Mouse (Mus musculus): Measurements from ENCODE around the gene Flvcr2.

Flvcr2 gene

DNA sequence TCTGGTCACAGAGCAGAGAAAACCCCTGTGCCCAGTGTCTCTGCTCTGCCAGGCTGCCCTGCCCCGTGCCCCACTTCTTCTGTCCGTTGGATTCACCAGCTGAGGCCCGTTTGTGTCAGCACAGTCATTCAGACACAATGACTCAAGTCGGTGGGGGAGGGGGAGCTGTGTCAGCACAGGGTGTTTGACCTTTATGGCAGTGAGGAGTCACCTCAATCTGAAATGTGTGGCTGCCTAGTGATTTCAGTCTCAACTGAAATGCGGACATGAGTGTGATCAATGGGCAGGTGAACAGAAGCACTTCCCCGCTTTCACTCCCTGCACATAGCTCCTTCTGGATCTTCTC lies 16.4 kb upstream of the Flvcr2 start:
- no peak for DNase-seq (ENCODE audit: low spot score)

DNA sequence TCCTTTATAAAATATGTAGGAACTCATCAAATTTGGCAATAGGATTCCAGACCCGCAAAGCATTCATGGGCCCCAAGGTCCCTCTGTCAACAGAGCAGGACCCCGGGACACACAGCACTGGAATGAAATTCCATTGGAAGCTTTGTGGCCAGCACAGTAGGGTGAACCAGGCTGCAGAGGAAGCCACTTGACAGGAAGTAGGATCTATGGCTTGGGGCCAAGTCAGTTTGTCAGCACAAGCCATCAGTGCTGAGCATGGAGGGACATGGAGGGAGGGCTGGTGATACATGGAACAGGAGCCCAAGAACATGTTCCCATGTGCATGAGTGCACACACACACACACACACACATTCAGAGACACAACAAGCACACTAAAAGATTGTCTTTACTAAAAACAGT lies 10.1 kb upstream of the Flvcr2 start:
- DNase-seq (ENCODE audit: low spot score): no peak

DNA sequence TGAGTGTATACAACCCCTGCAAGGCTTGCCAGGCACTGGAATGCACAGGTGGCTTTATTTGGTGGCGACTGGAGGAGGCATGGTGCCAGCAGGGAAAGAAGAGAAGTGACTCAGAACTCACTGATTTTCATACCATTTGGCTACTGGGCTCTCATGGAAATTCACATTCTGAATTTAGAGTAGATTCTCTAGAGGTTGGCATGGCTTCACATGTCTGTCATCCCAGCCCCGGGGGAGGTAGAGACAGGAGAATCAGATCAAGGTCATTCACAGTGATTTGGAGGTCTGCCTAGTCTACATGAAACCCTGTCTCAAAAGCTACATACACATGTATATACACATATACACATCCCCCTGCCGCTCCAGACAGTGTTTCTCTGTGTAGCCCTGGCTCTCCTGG lies 9.4 kb upstream of the Flvcr2 start:
- no peak for DNase-seq (ENCODE audit: low spot score)

DNA sequence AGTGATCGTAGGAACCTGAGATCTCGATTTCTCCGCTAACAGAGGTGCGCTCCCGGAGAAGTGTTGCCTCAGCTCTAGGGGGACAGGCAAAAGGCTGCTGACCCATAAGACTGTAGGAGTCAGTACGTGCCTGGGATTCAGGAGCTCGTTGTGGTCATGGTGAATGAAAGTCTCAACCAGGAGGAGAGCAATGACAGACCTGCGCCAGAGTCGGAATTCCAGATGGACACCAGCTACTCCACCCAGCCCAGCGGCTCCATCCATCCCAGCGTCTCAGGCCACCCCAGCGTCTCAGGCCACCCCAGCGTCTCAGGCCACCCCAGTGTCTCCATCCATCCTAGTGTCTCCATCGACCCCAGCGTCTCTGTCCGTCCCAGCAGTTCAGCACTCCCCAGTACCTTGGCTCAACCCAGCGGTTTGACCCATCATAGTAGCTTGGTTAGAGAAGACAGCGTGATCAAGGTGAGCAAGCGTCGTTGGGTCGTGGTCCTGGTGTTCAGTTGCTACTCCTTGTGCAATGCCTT lies 419 bp downstream of the Flvcr2 start:
- no peak for DNase-seq (ENCODE audit: low spot score)

DNA sequence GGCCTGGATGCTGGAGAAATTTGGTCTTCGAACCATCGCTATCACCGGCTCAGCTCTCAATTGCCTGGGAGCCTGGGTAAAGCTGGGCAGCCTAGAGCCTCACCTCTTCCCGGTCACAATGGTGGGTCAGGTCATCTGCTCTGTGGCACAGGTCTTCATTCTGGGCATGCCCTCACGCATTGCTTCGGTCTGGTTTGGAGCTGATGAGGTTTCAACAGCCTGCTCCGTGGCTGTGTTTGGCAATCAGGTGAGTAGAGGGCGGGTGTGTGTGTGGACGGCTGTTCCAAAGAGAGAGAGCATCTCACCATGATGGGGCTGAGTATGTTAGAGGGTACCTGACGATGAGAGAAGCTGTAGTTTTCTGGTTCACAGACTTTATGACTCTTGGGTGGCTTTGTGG lies 1.0 kb downstream of the Flvcr2 start:
- DNase-seq (ENCODE audit: low spot score): no peak

DNA sequence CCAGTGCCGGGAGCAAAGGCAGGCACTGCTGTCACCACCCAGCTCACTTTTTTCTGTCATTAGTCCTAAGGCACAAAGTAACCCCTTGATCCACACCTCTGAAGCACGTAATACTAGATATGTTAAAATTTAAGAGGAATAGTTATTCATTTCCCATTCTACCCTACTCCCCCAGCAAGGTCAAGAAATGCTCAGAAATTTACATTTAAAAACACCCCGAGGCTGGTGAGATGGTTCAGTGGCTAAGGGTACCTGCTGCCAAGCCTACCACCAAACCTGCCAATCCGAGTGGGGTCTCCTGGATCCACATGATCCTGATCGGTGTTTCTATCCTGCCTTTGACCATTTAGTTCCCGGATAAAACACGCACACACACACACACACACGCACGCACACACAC lies 3.5 kb downstream of the Flvcr2 start:
- DNase-seq (ENCODE audit: low spot score): no peak

DNA sequence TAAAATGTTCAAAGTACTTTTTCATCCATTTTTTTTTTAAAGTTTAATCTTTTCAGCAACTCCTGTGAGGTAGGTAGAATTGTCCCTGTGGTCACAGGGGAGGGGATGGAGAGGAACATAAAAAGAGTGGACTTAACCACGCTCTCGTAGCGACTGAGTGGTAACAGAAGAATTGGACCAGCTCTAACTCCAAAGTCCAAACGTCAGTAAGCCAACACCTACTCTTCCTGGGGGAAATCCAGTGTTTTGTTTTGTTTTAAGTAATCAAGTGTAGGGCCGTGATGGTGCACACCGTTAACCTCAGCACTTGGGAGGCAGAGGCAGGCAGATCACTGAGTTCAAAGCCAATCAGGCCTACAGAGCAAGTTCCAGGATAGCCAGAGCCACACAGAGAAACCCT lies 5.8 kb downstream of the Flvcr2 start:
- no peak for DNase-seq (ENCODE audit: low spot score)

DNA sequence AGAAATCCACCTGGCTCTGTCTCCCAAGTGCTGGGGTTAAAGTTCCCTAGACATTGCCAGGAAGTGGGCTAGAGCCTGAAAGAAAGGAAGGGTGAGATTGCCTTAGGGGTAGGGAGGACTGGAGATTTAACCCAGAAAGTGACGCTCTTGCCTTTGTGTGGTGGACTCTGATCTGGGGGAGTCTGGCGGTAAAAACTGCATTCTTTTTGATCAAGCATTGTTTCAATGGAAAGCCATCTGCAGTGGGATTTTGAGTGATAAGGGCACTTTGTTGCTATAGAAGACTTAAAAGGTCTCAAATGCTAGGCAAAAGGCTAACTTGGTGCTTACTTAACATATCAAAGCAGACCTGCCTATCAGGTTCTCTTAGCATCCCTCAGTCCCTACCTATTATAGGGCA lies 6.9 kb downstream of the Flvcr2 start:
- DNase-seq (ENCODE audit: low spot score): no peak

DNA sequence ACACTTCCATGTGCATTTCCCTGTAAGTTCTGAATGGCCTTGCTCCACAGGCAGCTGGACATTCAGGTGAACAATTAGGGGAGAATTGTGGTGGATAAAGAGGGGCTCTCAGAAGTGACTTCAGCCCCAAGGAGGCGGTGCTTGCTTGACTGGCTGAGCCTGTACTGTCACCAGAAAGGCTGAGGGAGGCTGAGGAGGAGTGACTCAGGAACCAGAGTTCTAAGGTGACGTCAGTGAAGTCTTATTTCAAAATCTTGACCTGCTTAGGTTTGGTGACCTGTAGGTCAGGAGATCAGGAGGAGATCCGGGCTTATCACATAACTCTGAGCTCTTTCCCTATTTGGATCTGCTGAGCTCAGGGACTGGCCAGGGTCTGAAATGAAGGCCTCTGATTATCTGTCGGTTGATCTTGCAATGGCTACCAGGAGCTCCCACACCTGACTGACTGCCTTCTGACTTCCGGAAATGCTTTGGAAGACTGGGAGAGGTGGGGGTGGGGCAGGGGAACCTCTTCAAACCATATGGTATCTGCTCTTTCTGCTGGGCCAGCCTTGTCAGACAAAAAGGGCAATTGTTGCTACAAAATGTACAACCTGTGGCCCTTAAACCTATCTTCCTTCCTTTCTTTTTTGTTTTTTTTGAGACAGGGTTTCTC lies 8.4 kb downstream of the Flvcr2 start:
- DNase-seq (ENCODE audit: low spot score): no peak

DNA sequence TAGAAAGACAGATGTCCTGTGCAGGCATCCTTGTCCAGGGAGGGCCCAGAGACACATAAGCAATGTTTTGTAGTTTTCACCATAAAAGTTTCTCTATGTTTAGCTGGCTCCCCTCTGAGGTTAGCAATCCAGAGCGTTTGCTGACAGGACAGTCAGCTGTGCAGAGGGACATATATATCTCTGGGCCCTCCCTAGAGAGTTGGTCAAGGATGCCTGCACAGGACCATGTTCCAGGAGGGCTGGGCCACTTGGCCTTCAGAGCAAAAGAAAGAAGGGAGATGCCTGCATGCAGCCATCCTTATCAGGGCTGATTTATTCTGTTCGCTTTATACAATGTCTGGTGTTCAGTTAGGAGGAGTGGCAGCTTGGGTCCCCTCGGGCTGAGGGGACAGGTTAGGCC lies 10.1 kb downstream of the Flvcr2 start:
- DNase-seq (ENCODE audit: low spot score): no peak

DNA sequence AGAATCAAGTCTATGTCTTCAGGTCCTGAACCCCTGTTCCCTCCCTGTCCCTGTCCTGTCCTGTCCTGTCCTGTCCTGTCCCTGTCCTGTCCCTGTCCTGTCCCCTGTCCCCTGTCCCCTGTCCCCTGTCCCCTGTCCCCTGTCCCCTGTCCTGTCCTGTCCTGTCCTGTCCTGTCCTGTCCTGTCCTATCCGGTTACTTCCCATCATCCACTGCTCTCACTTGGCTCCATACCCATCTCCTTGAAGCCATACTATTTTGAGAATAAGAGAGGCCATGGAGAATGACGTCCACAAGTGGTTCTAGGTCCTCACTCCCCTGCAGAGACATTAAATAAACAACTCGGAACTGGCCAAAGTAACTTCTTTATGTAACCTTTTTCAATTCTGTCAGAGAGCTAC lies 10.7 kb downstream of the Flvcr2 start:
- no peak for DNase-seq (ENCODE audit: low spot score)

DNA sequence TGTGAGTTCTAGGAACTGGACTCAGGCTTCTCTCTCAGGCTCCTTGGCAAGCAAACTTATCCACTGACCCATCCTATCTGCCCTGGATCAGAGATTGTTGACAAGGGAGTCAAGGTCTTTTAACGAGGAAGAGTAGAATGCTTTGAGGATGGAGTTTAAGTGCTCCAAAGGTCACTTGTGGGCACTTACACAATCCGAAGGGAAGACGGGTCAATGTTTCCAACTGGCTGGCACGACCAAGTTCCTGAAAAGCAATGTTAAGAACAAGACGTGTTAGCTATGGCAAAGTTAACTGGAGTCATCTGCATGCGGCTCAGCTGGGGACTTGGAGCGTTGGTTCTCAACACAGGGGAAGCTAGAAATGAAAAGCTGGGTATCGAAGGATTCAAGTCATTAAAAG lies 12.4 kb downstream of the Flvcr2 start:
- DNase-seq (ENCODE audit: low spot score): no peak

DNA sequence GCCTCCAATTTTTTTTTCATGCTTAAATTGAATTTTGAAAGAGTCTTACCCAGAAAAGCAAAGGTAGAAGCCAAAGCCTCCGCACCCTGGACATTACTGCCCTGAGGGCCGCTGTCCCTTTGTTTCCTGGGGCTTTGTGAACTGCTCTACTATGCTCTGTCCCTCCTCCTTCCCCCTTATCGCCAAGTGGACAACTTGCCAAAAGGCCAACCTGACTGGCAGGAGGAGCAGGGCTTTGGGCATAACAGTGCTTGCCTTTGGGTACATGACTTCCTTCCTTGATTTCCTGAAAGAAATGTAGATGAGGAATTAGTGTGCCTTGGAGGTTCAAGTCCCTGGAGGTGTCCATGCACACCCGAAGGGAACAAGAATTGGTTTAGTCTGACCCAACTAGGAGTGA lies 15.1 kb downstream of the Flvcr2 start:
- no peak for DNase-seq (ENCODE audit: low spot score)

DNA sequence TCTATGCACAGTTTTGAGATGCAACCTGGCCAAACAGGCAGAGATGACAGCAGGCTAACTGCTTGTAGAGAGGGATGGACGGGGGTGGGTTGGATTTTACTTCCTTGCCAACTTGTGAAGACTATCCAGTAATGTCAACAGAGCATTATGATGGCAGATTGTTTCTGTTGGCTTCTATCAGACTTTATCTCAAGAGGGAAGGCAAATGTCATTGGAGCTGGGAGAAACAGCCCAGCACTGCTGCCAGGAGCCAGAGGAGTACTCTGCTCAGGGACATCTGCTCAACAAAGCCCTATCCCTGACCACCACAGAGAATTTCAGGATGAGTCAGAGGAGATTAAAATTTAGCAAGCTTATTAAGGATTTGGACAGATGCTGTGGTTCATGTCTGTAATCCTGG lies 18.3 kb downstream of the Flvcr2 start:
- DNase-seq (ENCODE audit: low spot score): peak; percentile 22

DNA sequence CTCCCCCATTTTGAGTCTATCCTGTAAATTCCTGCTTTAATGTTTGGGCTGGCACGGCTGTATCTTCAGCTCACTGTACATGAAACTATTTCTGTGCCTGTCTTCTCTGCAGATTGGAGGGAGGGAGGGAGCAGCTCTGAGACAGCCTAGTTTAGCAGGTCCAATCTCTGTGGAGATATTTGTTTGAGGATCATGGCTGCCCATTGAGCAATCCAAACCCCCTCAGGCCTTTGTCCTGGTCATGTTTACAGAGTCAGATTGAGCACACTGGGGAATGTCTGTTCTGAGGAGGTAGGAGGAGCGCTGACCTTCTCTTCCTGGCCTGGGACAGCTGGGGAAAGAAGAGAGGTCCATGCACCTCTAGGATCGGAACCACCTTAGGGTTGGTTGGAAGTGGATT lies 19.9 kb downstream of the Flvcr2 start:
- DNase-seq (ENCODE audit: low spot score): no peak

DNA sequence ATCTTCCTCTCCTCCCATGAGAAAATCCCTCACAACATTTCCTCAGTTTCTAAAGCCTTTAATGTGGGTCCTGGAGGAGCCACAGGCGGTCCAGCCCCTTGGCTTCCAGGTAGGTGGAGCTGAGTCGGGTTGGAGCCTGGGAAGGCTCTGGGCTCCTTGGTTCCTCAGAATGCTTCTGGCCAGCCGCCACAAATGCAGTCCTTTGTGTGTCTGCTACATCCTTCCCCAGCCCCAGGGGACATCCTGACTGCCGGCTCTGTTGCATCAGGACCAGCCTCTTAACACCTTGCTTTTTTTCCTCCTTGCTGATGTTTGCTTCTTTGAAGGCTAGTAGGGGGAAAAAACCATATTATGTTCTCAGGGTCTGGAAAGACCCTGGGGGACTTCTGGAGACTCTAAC lies 21.4 kb downstream of the Flvcr2 start:
- peak; percentile 29 for DNase-seq (ENCODE audit: low spot score)

DNA sequence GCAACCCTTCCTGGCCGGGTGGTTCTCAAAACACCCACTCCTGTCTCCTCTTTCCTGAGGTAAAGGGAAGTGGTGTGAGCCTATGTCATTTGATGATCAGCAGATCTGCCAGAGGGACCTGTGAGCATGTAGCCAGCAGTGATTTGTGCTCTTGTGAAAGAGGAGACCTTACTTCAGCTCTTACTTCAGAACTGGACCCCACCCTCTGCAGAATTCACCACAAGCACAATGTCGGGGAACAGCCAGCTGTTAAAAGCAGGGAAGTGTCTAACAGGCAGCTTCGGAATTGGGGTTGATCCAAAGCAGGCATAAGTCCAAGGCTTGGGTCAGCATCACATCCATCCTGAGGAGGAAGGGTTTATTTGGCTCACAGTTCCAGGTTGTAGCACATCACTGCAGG lies 25.0 kb downstream of the Flvcr2 start:
- no peak for DNase-seq (ENCODE audit: low spot score)

DNA sequence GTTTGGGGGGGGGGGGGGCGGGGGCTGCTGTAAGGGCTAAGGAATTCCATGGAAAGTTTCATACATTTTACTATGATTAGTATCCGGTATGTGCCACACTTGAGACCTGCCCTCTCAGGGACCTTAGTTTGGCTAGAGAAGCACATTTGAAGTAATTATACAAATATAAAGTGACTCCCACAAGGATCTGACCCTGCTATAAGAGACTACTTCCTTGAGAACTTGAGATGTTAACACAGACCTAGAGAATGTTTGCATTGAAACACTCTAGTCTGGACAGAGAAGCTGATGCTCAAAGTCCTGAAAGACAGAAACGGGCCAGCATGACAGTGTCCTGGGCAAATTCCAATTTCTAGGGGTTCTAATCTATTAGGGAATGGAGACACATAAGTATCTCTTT lies 32.6 kb downstream of the Flvcr2 start:
- DNase-seq (ENCODE audit: low spot score): no peak

DNA sequence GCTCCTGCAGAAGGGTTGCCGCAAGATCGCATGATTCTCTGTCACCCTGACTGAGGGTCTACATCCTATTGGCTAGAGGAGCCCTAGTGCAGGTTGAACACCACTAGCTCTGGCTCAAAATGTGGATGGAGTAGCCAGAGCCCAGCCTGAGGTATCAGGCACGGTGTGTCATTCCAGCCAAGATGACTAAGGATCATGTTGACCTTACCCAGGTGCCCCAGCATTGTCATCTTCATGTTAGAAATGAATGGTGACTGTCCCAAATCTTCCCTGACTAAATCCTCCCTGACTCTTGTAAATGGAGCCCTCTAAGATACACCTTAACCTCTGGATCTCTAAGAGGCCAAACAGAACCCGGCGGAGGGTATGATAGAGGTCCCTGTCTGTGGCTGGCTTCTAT lies 33.4 kb downstream of the Flvcr2 start:
- DNase-seq (ENCODE audit: low spot score): no peak

DNA sequence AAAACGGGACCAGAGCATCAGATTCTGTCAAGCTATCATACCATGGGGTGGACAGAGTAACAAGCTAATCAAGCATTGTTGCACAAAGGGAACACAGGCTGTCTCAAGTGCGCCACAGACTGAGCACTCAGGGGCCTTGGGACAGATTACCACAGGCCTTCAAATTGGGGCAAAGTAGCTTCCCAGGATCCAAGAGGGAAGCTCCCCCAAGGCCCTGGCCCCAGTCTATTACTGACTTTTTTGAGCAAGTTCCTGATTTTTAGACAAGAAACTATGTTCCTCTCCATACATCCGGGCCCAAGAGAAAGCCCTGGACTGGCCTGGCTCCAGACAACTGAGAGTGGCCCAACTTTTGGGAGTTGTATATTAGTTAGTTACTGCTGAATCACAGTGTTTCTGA lies 35.3 kb downstream of the Flvcr2 start:
- DNase-seq (ENCODE audit: low spot score): no peak

DNA sequence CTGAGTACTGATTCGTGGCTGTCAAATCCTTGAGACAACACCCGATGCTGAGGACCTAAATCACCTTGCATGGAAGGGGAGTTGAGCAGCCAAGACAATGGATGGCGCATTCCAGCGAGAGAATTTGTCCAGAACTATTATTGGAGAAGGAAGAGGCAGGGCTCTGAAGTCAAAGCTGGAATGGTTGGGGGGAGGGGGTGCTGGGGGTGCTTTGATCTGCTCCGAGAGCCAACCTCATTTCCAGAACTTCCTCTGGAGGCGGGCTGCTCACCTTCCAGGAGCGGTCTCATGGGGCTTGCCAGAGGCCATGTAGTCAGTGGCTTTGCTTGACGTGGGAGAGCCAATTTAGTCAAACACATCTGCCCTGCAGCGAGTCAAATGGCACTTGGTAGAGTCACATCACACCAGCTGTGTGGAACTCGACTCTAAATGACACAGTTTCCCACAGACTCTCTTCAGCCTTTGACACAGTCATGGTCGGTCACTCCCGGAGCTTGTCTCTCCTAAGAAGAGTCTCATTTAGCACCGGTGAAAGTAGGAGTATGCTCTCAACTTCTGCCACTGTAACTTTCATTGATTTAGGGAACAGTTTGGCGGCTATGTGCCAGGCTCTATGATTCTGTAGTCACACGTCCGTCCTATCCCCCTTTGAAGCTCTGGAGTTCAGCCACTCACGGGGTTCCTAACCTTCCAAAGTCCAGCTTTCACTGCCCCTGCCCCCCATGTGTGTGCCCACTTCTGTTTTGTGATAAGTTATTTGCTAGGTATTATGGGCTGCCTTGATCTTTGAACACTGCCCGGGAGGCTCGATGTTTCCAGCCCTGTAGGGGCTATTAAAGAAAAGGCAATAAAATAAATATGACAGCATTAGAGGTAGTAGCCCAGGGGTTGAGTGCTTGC lies 38.8 kb downstream of the Flvcr2 start:
- DNase-seq (ENCODE audit: low spot score): no peak

DNA sequence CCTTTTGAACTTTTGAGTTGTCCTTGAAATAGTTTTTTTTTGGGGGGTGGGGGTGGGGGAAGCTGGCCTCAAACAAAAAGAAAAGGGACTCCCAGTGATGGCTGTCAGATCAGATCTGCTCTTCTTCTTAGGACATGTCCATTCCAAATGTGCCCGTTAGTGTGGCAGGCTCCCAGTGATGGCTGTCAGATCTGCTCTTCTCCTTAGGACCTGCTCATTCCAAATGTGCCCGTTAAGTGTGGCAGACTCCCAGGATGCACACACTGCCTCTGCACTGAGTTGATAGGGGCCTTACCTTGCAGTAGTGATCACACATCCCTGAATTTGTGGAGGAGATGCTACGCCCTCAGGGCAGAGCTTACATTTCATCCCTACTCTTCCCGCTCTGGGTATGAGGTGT lies 45.8 kb downstream of the Flvcr2 start:
- DNase-seq (ENCODE audit: low spot score): no peak

DNA sequence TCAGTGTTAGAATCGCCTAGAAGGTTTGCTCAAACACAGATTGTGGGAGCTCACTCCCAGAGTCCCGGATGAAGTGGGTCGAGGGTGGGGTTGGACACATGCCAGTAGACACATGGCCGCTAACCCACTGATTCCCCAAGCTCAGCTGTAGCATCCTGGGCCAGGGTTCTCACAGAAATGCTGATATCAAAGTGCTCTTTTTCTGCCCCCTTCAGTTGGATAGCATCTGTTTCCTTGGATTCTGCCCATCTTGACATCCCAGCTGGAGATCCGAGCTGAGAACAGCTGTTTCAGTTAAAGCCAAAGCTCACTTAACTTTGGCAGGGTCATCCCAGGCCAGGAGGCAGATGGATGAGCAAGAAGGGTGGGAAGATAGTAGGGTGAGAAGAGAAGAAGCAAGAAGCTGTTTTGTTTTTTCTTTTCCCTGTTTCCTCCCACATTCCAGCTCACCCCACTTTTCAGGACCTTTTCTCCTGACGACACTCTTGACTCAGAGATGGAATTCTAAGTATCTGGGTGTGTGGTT lies 46.5 kb downstream of the Flvcr2 start:
- no peak for DNase-seq (ENCODE audit: low spot score)

Measured in MN1 (cell line).